Mouse (Mus musculus): ENCODE measurements around the gene Mcl1. TPM values are rescaled to one million over a fixed set of nuclear protein-coding genes. Genes with fewer than 3 reads are reported as not detected.
"Not testable (repeated sequence)": the region's sequence is repeated elsewhere in the genome, so short reads cannot be mapped to it uniquely, and the experiment has no call there.

Mcl1 gene
- polyA plus RNA-seq (2016; fragmentation: Nextera tagmentation; extraction: Ambion mirVana) = 74.3 and 88.9 TPM in 2 replicates

- peak; percentile 96 for ATAC-seq (ENCODE audit: low FRiP score, low read depth)
- peak within 1 kb of the TSS; percentile 98 for H3K27ac ChIP-seq (replicated peaks)
- peaks cover 26% of the 10 kb centered on the region for H3K36me3 ChIP-seq
- no peaks in the 10 kb centered on the region for H3K27me3 ChIP-seq
- H3K9ac ChIP-seq (replicated peaks) = peak within 1 kb of the TSS; percentile 99
- 0% methylated on average over 43 of the region's 43 CpGs for WGBS
- H3K4me2 ChIP-seq (replicated peaks) = peak within 1 kb of the TSS; percentile 91
- H3K9me3 ChIP-seq = no peaks in the 10 kb centered on the region
- peak within 1 kb of the TSS; percentile 99 for H3K4me3 ChIP-seq
- peaks cover 36% of the 10 kb centered on the region for H3K4me1 ChIP-seq
Measured at GRCm38 (mm10) chr3:95658236-95658867, at the start of gene Mcl1. Gene Mcl1 (plus strand): TSS chr3:95658788.

DNA sequence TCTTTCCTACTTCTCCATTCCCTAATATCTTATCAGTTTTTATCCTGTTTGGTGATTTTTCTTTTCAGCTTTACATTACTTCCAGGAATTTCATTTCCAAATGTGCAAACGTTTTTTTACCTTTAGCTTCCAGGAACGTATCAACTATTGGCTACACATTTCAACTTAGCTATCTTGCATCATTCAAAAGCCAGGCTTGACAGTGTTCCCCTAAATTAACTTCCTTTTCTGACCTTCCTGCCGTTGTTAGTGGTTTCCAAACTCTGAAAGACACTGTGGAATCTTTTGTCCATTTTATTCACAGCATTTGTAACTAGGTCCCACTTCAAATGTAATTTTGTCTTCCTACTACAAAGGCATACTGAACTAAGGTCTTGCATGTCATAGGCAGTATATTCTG lies 49.4 kb upstream of the Mcl1 start:
- no peak for ATAC-seq (ENCODE audit: low FRiP score, low read depth)

DNA sequence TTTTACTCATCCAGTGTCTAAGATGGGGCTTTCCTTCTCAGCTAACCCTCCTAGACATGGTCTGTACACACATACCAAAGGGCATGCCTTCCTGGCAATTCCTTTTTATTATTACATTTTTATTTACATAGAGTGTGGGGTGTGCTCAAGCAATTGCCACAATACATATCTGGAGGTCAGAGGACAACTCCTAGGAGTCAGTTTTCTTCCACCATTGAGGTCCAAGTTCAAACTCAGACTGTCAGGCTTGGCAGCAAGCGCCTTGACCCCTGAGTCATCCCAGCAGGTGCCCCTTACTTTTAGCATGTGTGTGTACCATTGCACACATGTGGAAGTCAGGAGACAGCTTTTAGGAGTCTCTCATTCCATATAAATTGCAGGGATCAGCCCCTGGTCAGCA lies 44.6 kb upstream of the Mcl1 start:
- no peak overlapping the region for H3K4me2 ChIP-seq (replicated peaks)
- H3K9ac ChIP-seq (replicated peaks) = no peak overlapping the region
- H3K27ac ChIP-seq (replicated peaks) = no peak overlapping the region
- H3K36me3 ChIP-seq = peaks cover 48% of the 10 kb centered on the region
- 90% methylated on average over 1 of the region's 1 CpGs for WGBS
- no peak for ATAC-seq (ENCODE audit: low FRiP score, low read depth)
- H3K27me3 ChIP-seq = no peaks in the 10 kb centered on the region
- no peaks in the 10 kb centered on the region for H3K4me1 ChIP-seq
- H3K9me3 ChIP-seq = no peaks in the 10 kb centered on the region
- H3K4me3 ChIP-seq = no peak overlapping the region

More for the DNA sequence above, 49.4 kb upstream of the Mcl1 start:
- no peak overlapping the region for H3K4me2 ChIP-seq (replicated peaks)
- H3K9ac ChIP-seq (replicated peaks) = no peak overlapping the region
- no peaks in the 10 kb centered on the region for H3K4me1 ChIP-seq
- H3K4me3 ChIP-seq = no peak overlapping the region
- 77% methylated on average over 3 of the region's 3 CpGs for WGBS
- no peak overlapping the region for H3K27ac ChIP-seq (replicated peaks)
- no peaks in the 10 kb centered on the region for H3K27me3 ChIP-seq
- H3K36me3 ChIP-seq = peaks cover 34% of the 10 kb centered on the region
- no peaks in the 10 kb centered on the region for H3K9me3 ChIP-seq

DNA sequence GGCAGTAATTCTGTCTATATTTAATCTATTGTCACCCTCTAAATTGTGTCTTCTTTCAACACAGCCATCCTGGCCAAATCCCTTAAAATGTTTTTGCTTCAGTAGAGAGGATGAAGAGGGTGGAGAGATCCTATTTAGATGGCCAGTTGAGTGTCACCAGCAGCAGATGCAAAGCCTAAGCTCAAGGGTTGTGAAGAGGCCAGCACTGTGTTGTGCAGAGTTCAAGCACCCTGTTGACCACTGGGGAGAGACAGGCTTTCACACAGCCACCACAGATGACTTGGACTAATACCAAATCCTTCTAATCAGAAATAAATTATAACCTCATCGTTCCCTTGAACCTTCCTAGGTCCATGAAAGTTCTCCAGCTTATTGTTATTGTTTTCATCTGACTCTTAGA lies 40.1 kb upstream of the Mcl1 start:
- H3K9me3 ChIP-seq = no peaks in the 10 kb centered on the region
- 0 out of 2 replicates have a peak, but pooled peaks cover under 1% of the 10 kb centered on the region for H3K4me1 ChIP-seq
- H3K27me3 ChIP-seq = no peaks in the 10 kb centered on the region
- peaks cover 34% of the 10 kb centered on the region for H3K36me3 ChIP-seq
- 90% methylated on average over 1 of the region's 1 CpGs for WGBS
- no peak overlapping the region for H3K4me3 ChIP-seq
- no peak for ATAC-seq (ENCODE audit: low FRiP score, low read depth)
- no peak overlapping the region for H3K9ac ChIP-seq (replicated peaks)
- H3K4me2 ChIP-seq (replicated peaks) = no peak overlapping the region
- no peak overlapping the region for H3K27ac ChIP-seq (replicated peaks)

GRCm38 (mm10) chr3:95621241-95621640 lies 37.3 kb upstream of the Mcl1 start:
- Histone ChIP-seq H3K9ac (replicated peaks) (no peak overlapping the region), H3K4me3 (no peak overlapping the region), H3K27me3 (no peaks in the 10 kb centered on the region), H3K9me3 (no peaks in the 10 kb centered on the region), H3K4me1 (peaks cover 12% of the 10 kb centered on the region), H3K4me2 (replicated peaks) (no peak overlapping the region), H3K27ac (replicated peaks) (no peak overlapping the region), H3K36me3 (peaks cover 24% of the 10 kb centered on the region)
- WGBS = 74% methylated on average over 1 of the region's 1 CpGs
- ATAC-seq (ENCODE audit: low FRiP score, low read depth) = no peak

GRCm38 (mm10) chr3:95622421-95622820 lies 36.2 kb upstream of the Mcl1 start:
- H3K4me2 ChIP-seq (replicated peaks); H3K27me3 ChIP-seq; H3K9me3 ChIP-seq; ATAC-seq (ENCODE audit: low FRiP score, low read depth); H3K4me3 ChIP-seq; H3K27ac ChIP-seq (replicated peaks); H3K9ac ChIP-seq (replicated peaks): not testable (repeated sequence)
- Histone ChIP-seq H3K36me3 (peaks cover 22% of the 10 kb centered on the region), H3K4me1 (peaks cover 20% of the 10 kb centered on the region)
- 93% methylated on average over 20 of the region's 20 CpGs for WGBS

- WGBS = 65% methylated on average over 2 of the region's 2 CpGs
- H3K27ac ChIP-seq (replicated peaks) = no peak overlapping the region
Measured at GRCm38 (mm10) chr3:95623551-95623950, 35.0 kb upstream of the Mcl1 start.

DNA sequence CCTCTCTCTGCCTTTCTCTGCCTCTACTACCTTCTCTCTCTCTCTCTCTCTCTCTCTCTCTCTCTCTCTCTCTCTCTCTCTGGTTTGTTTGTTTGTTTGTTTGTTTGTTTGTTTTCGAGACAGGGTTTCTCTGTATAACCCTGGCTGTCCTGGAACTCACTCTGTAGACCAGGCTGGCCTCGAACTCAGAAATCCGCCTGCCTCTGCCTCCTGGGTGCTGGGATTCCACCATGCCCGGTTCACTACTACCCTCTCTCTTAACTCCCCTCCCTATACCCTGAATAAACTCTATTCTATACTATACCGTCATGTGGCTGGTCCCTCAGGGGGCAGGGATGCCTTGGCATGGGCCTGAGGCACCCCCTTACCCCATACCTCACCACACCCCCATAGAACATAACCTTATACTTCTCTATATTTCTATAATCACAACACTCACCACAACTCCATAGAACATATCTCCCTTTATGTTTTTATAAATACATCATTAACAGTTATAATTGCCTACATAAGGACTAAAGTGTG lies 34.5 kb upstream of the Mcl1 start:
- Histone ChIP-seq H3K4me1 (peaks cover 20% of the 10 kb centered on the region), H3K36me3 (peaks cover 26% of the 10 kb centered on the region), H3K4me3 (peak overlapping the region; percentile 72), H3K27ac (replicated peaks) (peak overlapping the region; percentile 76), H3K9ac (replicated peaks) (0 out of 2 replicates have a peak overlapping the region, but pooled peaks have one; percentile 46), H3K4me2 (replicated peaks) (peak overlapping the region; percentile 53)
- not testable (repeated sequence) for H3K9me3 ChIP-seq; H3K27me3 ChIP-seq; ATAC-seq (ENCODE audit: low FRiP score, low read depth)
- 74% methylated on average over 5 of the region's 5 CpGs for WGBS

More at GRCm38 (mm10) chr3:95623551-95623950, 35.0 kb upstream of the Mcl1 start:
- Histone ChIP-seq H3K36me3 (peaks cover 22% of the 10 kb centered on the region), H3K4me3 (no peak overlapping the region), H3K4me2 (replicated peaks) (no peak overlapping the region), H3K4me1 (peaks cover 20% of the 10 kb centered on the region), H3K9ac (replicated peaks) (no peak overlapping the region), H3K27me3 (no peaks in the 10 kb centered on the region), H3K9me3 (no peaks in the 10 kb centered on the region)
- ATAC-seq (ENCODE audit: low FRiP score, low read depth) = no peak

DNA sequence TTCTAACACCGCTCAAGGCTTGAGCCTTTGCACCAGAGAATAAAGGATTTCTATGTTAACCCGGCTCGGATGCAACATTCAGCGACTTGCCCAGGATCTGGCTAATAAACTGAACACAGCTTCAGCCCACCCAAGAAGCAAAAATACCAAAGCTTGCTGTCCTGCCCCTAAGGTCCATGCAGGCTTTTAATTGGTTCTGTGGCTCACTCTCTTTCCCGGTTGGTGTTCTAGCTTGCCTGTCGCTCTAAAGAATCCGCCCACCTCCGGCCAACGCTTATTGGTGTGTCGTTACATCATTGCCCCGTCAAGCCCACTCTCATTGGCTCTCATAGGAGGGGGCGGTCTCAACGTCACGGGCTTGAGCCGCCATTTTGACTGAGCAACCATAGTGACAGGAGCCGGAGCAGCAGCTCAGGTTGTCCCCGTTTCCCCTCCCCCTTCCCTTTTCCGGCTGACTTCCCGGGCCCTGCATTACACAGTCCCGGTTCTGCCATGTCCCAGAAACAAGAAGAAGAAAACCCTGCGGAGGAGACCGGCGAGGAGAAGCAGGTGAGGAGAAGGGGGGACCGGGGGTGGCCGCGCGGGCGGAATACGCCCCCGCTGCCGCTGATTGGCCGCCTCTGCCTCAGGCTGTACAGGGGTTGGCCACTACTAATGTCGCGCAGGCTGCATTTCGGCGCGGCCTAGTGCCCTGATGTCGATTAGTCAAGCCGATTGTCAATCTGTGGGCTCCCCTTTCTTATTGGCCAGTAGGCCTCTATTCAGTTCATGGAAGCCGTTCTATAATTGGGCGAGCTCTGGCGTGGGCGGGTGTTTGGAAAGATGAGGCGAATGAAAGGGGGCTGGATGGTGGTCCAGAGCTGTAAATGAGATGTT lies 33.7 kb upstream of the Mcl1 start, which contains the start of gene Ensa:
Ensa (plus strand) TSS at position 366 of the 876 bp plus-strand sequence.
- peak; percentile 99 for ATAC-seq (ENCODE audit: low FRiP score, low read depth)
- WGBS = under 1% methylated on average over 44 of the region's 44 CpGs
- H3K4me3 ChIP-seq = peak within 1 kb of the TSS; percentile 72
- H3K4me2 ChIP-seq (replicated peaks) = peak within 1 kb of the TSS; percentile 81
- peak within 1 kb of the TSS; percentile 90 for H3K27ac ChIP-seq (replicated peaks)
- H3K4me1 ChIP-seq = peaks cover 20% of the 10 kb centered on the region
- H3K9ac ChIP-seq (replicated peaks) = peak within 1 kb of the TSS; percentile 68
- H3K9me3 ChIP-seq = no peaks in the 10 kb centered on the region
- peaks cover 34% of the 10 kb centered on the region for H3K36me3 ChIP-seq
- H3K27me3 ChIP-seq = no peaks in the 10 kb centered on the region

- H3K27ac ChIP-seq (replicated peaks) = no peak overlapping the region
- ATAC-seq (ENCODE audit: low FRiP score, low read depth) = no peak
- no peak overlapping the region for H3K4me3 ChIP-seq
- H3K4me1 ChIP-seq = peaks cover 20% of the 10 kb centered on the region
- no peak overlapping the region for H3K4me2 ChIP-seq (replicated peaks)
- peaks cover 58% of the 10 kb centered on the region for H3K36me3 ChIP-seq
- 92% methylated on average over 5 of the region's 5 CpGs for WGBS
- H3K9ac ChIP-seq (replicated peaks) = no peak overlapping the region
- no peaks in the 10 kb centered on the region for H3K27me3 ChIP-seq
- no peaks in the 10 kb centered on the region for H3K9me3 ChIP-seq
Measured at GRCm38 (mm10) chr3:95627763-95628162, 30.8 kb upstream of the Mcl1 start.

- Histone ChIP-seq H3K27me3 (no peaks in the 10 kb centered on the region), H3K27ac (replicated peaks) (no peak overlapping the region), H3K4me3 (no peak overlapping the region), H3K4me1 (peaks cover 14% of the 10 kb centered on the region), H3K9ac (replicated peaks) (no peak overlapping the region), H3K4me2 (replicated peaks) (no peak overlapping the region), H3K36me3 (peaks cover 72% of the 10 kb centered on the region), H3K9me3 (no peaks in the 10 kb centered on the region)
- WGBS = 85% methylated on average over 4 of the region's 4 CpGs
- no peak for ATAC-seq (ENCODE audit: low FRiP score, low read depth)
Measured at GRCm38 (mm10) chr3:95629755-95630154, 28.8 kb upstream of the Mcl1 start.

- H3K4me1 ChIP-seq = peaks cover 11% of the 10 kb centered on the region
- H3K9ac ChIP-seq (replicated peaks) = no peak overlapping the region
- no peak overlapping the region for H3K4me2 ChIP-seq (replicated peaks)
- peaks cover 82% of the 10 kb centered on the region for H3K36me3 ChIP-seq
- 87% methylated on average over 3 of the region's 3 CpGs for WGBS
- ATAC-seq (ENCODE audit: low FRiP score, low read depth) = no peak
- H3K27me3 ChIP-seq = no peaks in the 10 kb centered on the region
- no peak overlapping the region for H3K27ac ChIP-seq (replicated peaks)
- no peaks in the 10 kb centered on the region for H3K9me3 ChIP-seq
- H3K4me3 ChIP-seq = no peak overlapping the region
Measured at GRCm38 (mm10) chr3:95630856-95631255, 27.7 kb upstream of the Mcl1 start.
